Mouse (Mus musculus): Measurements from ENCODE around the gene Ube2l6.

DNA sequence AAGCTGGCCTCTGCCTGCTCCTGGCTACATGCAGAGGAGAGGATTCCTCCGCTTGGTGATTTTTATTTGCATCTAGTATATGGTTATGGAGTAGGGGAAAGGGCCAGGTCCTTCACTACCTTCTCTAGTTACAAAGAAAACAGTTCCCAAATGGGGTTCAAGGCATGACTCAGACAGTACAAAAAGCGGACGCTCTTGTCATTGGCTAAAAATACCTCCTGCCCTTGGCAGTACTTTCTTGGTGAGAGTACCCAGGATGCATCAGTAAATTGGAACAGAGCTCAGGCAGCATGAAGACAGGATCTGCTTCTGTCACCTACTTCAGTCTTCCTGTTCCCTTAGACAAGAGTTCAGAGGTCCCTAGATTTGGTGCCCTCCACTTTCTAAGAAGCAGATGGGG is 21.2 kb downstream of the Ube2l6 start:
- TF ChIP-seq EP300 (IDR thresholded peaks at IDR 0.05; ENCODE audit: low read length) (no peak), MYC (IDR thresholded peaks at IDR 0.05; ENCODE audit: low read depth, low read length) (no peak), JUND (conservative IDR thresholded peaks at IDR 0.05; ENCODE audit: low read depth, low read length) (no peak), POLR2A (IDR thresholded peaks at IDR 0.05; ENCODE audit: low read depth, low read length) (no peak), CTCF (conservative IDR thresholded peaks at IDR 0.05 in 1 of 2, IDR thresholded peaks at IDR 0.05 in 1 of 2; ENCODE audit: low read depth in 2 of 2, low read length in 2 of 2) (no peak), ETS1 (conservative IDR thresholded peaks at IDR 0.05; ENCODE audit: low read depth, low read length) (no peak), USF1 (IDR thresholded peaks at IDR 0.05; ENCODE audit: low read depth, low read length) (no peak)

All from CH12.LX (cell line).